Mouse (Mus musculus): ENCODE measurements around the gene Zbtb7b. TPM values are rescaled to one million over a fixed set of nuclear protein-coding genes. Genes with fewer than 3 reads are reported as not detected.

Zbtb7b gene
- polyA plus RNA-seq, 1 experiment from 2014 or later = 0.73 TPM

DNA sequence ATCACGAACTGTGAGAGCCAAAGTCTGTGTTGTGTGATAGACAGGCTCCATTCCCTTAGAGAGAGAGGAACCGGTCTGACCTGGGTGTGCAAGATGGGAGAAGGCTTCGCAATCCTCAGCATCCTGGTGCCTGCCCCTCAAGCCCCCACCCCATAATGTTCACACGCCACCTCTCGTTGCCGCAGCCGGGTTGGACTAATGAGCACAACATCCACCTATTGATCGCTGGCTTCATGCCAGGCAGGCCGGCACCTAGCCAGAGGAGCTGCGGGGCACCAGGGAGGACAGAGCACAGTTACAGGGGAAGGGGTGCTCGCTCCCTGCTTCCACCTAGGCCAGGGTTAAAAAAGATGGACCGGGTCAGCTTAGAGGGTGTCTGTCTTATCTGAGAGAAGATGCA is 62.1 kb downstream of the Zbtb7b start:
- Histone ChIP-seq H3K27me3 (0 out of 2 replicates have a peak, but pooled peaks cover 4% of the 10 kb centered on the region), H3K4me3 (no peak overlapping the region), H3K9me3 (no peaks in the 10 kb centered on the region), H3K36me3 (peaks cover 8% of the 10 kb centered on the region), H3K27ac (peak overlapping the region; percentile 62), H3K4me1 (replicated peaks) (peaks cover 80% of the 10 kb centered on the region), H3K4me2 (no peak overlapping the region; the same call in 1 of the 2 replicates), H3K9ac (peak overlapping the region; percentile 46; the same call in 1 of the 2 replicates)
- WGBS = 30% methylated on average over 12 of the region's 12 CpGs
- ATAC-seq (ENCODE audit: low FRiP score) = 0 out of 2 replicates have a peak, but pooled peaks have one; percentile 11

DNA sequence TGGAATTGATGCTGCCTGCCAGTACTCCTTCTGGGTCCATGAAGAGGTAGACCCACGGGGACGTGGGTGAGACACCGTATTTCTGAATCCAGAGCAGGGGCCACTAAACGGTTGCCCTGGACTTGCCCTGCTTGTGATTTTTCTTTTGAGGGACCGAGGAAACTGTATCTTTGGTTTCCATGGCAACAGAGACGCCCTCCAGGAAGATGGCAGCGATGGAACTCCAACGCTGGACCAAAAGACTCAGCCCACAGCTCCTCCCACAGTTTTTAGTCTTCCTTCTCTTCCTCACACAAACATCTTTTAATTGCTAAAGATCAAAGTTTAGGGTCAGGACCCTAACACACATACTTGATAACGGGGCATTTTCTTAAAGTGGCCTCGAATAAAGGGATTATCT is 62.6 kb downstream of the Zbtb7b start:
- H3K4me1 ChIP-seq (replicated peaks) = peaks cover 80% of the 10 kb centered on the region
- H3K9ac ChIP-seq = peak overlapping the region; percentile 46; the same call in 1 of the 2 replicates
- H3K36me3 ChIP-seq = peaks cover 8% of the 10 kb centered on the region
- H3K27me3 ChIP-seq = 0 out of 2 replicates have a peak, but pooled peaks cover 4% of the 10 kb centered on the region
- ATAC-seq (ENCODE audit: low FRiP score) = no peak
- H3K4me2 ChIP-seq = no peak overlapping the region
- no peak overlapping the region for H3K4me3 ChIP-seq
- no peaks in the 10 kb centered on the region for H3K9me3 ChIP-seq
- H3K27ac ChIP-seq = peak overlapping the region; percentile 62; the same call in 1 of the 2 replicates
- WGBS = 37% methylated on average over 10 of the region's 10 CpGs

DNA sequence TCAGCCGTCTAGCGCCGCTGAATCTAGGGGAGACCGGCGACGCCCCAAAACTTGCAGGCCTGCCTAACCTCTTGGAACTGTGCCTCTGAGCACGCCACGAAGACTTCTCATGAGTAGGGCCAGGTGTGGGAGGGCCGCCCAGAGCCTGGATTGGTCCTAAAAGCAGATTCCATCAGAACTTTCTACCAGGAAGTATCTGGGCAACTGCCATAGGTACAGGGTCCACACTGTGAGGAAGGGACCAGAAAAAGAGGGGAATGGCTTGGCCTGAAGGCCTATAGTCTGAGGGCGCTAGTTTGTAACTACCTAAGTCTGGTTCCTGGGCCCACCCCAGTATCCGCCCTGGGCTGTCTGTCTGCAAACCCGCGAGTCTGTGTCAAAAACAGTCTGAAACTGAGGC is 63.0 kb downstream of the Zbtb7b start:
- Histone ChIP-seq H3K4me3 (no peak overlapping the region), H3K4me1 (replicated peaks) (peaks cover 78% of the 10 kb centered on the region), H3K9ac (no peak overlapping the region), H3K4me2 (no peak overlapping the region), H3K27ac (no peak overlapping the region), H3K36me3 (peaks cover 8% of the 10 kb centered on the region), H3K9me3 (no peaks in the 10 kb centered on the region), H3K27me3 (0 out of 2 replicates have a peak, but pooled peaks cover 4% of the 10 kb centered on the region)
- 69% methylated on average over 13 of the region's 13 CpGs for WGBS
- ATAC-seq (ENCODE audit: low FRiP score) = no peak

DNA sequence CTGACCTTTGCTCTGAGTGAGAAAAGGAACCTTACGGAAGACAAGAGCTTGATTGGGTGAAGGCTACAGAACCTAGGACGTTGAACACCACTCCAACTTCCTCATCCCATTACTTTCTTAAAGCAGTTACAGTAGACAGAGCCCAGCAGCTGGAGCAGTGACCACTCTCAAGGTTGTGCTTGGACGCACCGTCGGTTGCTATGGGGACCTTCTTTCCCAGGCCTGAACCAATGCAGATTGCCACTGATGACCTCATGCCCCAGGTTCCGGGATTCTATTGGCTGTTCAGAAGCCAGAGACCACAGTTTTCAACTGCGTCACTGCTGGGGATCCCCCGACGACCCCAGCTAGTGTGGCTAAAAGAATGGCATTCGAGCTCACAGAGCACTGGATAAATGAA is 63.6 kb downstream of the Zbtb7b start:
- H3K4me3 ChIP-seq = no peak overlapping the region
- 0 out of 2 replicates have a peak overlapping the region, but pooled peaks have one; percentile 30 for H3K27ac ChIP-seq
- no peak for ATAC-seq (ENCODE audit: low FRiP score)
- no peak overlapping the region for H3K9ac ChIP-seq
- H3K36me3 ChIP-seq = peaks cover 8% of the 10 kb centered on the region
- no peaks in the 10 kb centered on the region for H3K9me3 ChIP-seq
- no peak overlapping the region for H3K4me2 ChIP-seq
- 19% methylated on average over 10 of the region's 10 CpGs for WGBS
- H3K4me1 ChIP-seq (replicated peaks) = peaks cover 72% of the 10 kb centered on the region
- 0 out of 2 replicates have a peak, but pooled peaks cover 6% of the 10 kb centered on the region for H3K27me3 ChIP-seq

DNA sequence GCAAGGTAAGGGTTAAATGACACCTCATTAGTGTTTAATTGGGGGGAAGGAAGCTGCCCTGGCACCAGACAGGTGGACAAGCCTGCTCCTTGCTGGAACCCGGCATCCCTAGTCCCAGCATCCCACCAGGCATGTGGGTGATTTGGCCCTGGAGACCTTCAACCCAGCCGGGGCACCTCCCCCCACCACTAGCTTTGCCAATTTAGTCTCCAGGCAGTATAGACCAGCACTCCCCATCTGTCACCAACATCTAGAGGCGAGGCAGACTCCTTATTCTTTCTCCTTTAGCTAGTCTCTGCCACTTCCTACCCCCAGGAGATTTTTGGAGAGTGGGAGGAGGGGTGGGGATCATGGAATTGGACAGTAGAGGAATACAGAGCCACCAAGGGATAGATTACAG is 64.2 kb downstream of the Zbtb7b start:
- H3K27ac ChIP-seq = no peak overlapping the region
- H3K4me3 ChIP-seq = no peak overlapping the region
- H3K9me3 ChIP-seq = no peaks in the 10 kb centered on the region
- peaks cover 66% of the 10 kb centered on the region for H3K4me1 ChIP-seq (replicated peaks)
- no peak for ATAC-seq (ENCODE audit: low FRiP score)
- H3K27me3 ChIP-seq = 0 out of 2 replicates have a peak, but pooled peaks cover 6% of the 10 kb centered on the region
- H3K9ac ChIP-seq = no peak overlapping the region
- 32% methylated on average over 3 of the region's 3 CpGs for WGBS
- no peak overlapping the region for H3K4me2 ChIP-seq
- peaks cover 8% of the 10 kb centered on the region for H3K36me3 ChIP-seq

DNA sequence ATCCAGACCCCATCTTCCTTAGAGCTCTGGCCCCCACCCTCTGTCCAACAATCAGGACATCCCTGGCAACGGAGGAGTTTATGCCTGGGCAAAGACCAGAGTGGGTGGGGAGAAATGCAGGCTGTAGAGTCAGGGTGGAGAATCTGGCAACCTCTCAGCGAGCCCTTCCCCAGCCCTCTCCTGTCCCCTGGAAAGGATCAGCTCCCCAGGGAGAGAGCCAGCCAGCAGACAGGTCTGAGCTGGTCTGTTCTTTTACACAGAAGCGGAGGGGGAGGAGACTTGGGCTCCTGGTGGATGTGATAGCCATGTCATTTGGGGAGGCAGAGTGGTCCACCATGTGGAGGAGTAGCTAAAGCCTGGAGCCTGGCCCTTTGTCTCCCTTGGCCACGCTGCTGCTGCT is 66.0 kb downstream of the Zbtb7b start:
- H3K4me3 ChIP-seq = no peak overlapping the region
- 0 out of 2 replicates have a peak, but pooled peaks cover 14% of the 10 kb centered on the region for H3K27me3 ChIP-seq
- no peak overlapping the region for H3K4me2 ChIP-seq
- no peaks in the 10 kb centered on the region for H3K9me3 ChIP-seq
- H3K9ac ChIP-seq = no peak overlapping the region
- 15% methylated on average over 4 of the region's 4 CpGs for WGBS
- no peak for ATAC-seq (ENCODE audit: low FRiP score)
- H3K36me3 ChIP-seq = peaks cover 1% of the 10 kb centered on the region
- no peak overlapping the region for H3K27ac ChIP-seq
- H3K4me1 ChIP-seq (replicated peaks) = peaks cover 55% of the 10 kb centered on the region

Other genes with a start within 250 kb of the Zbtb7b start
- 33.5 and 35.1 TPM in 2 replicates for gene Hcn3, start 234.6 kb downstream of the Zbtb7b start, polyA plus RNA-seq (2015; fragmentation: Nextera tagmentation; extraction: Ambion mirVana)
- 23.5 and 24.5 TPM in 2 replicates for gene Clk2, start 230.0 kb downstream of the Zbtb7b start, polyA plus RNA-seq (2015; fragmentation: Nextera tagmentation; extraction: Ambion mirVana)
- gene Scamp3, start 217.3 kb downstream of the Zbtb7b start, polyA plus RNA-seq (2015; fragmentation: Nextera tagmentation; extraction: Ambion mirVana) = 127 and 130 TPM in 2 replicates
- gene Fam189b, start 211.6 kb downstream of the Zbtb7b start, polyA plus RNA-seq (2015; fragmentation: Nextera tagmentation; extraction: Ambion mirVana) = 29.9 and 30.0 TPM in 2 replicates
- 47.9 TPM in 2 replicates for gene Gba, start 191.8 kb downstream of the Zbtb7b start, polyA plus RNA-seq (2015; fragmentation: Nextera tagmentation; extraction: Ambion mirVana)
- 53.5 and 60.7 TPM in 2 replicates for gene Thbs3, start 179.6 kb downstream of the Zbtb7b start, polyA plus RNA-seq (2015; fragmentation: Nextera tagmentation; extraction: Ambion mirVana)
- 161 and 166 TPM in 2 replicates for gene Mtx1, start 167.7 kb downstream of the Zbtb7b start, polyA plus RNA-seq (2015; fragmentation: Nextera tagmentation; extraction: Ambion mirVana)
- gene Muc1, start 165.7 kb downstream of the Zbtb7b start, polyA plus RNA-seq (2015; fragmentation: Nextera tagmentation; extraction: Ambion mirVana) = 1.3 and 2.8 TPM in 2 replicates
- 205 and 209 TPM in 2 replicates for gene Krtcap2, start 148.8 kb downstream of the Zbtb7b start, polyA plus RNA-seq (2015; fragmentation: Nextera tagmentation; extraction: Ambion mirVana)
- 64.3 and 68.1 TPM in 2 replicates for gene Trim46, start 148.5 kb downstream of the Zbtb7b start, polyA plus RNA-seq (2015; fragmentation: Nextera tagmentation; extraction: Ambion mirVana)
- 74.4 and 76.2 TPM in 2 replicates for gene Dpm3, start 135.4 kb downstream of the Zbtb7b start, polyA plus RNA-seq (2015; fragmentation: Nextera tagmentation; extraction: Ambion mirVana)
- 34.6 and 38.0 TPM in 2 replicates for gene Slc50a1, start 124.2 kb downstream of the Zbtb7b start, polyA plus RNA-seq (2015; fragmentation: Nextera tagmentation; extraction: Ambion mirVana)
- 12.1 and 12.4 TPM in 2 replicates for gene Efna1, start 113.6 kb downstream of the Zbtb7b start, polyA plus RNA-seq (2015; fragmentation: Nextera tagmentation; extraction: Ambion mirVana)
- 46.8 and 49.7 TPM in 2 replicates for gene Efna3, start 71.8 kb downstream of the Zbtb7b start, polyA plus RNA-seq (2015; fragmentation: Nextera tagmentation; extraction: Ambion mirVana)
- gene Efna4, start 56.7 kb downstream of the Zbtb7b start, polyA plus RNA-seq (2015; fragmentation: Nextera tagmentation; extraction: Ambion mirVana) = 8.6 and 9.8 TPM in 2 replicates
- 41.5 and 47.0 TPM in 2 replicates for gene Adam15, start 44.8 kb downstream of the Zbtb7b start, polyA plus RNA-seq (2015; fragmentation: Nextera tagmentation; extraction: Ambion mirVana)
- 0.14 and 0.17 TPM in 2 replicates for gene Dcst2, start 32.8 kb downstream of the Zbtb7b start, polyA plus RNA-seq (2015; fragmentation: Nextera tagmentation; extraction: Ambion mirVana)
- 1.1 and 1.3 TPM in 2 replicates for gene Dcst1, start 29.5 kb downstream of the Zbtb7b start, polyA plus RNA-seq (2015; fragmentation: Nextera tagmentation; extraction: Ambion mirVana)
- 1.1 and 1.4 TPM in 2 replicates for gene Lenep, start 8.0 kb upstream of the Zbtb7b start, polyA plus RNA-seq (2015; fragmentation: Nextera tagmentation; extraction: Ambion mirVana)
- gene Flad1, start 17.1 kb upstream of the Zbtb7b start, polyA plus RNA-seq (2015; fragmentation: Nextera tagmentation; extraction: Ambion mirVana) = 38.5 and 39.3 TPM in 2 replicates
- gene Cks1b, start 23.6 kb upstream of the Zbtb7b start, polyA plus RNA-seq (2015; fragmentation: Nextera tagmentation; extraction: Ambion mirVana) = 116 and 121 TPM in 2 replicates
- 24.3 and 24.4 TPM in 2 replicates for gene Shc1, start 23.7 kb upstream of the Zbtb7b start, polyA plus RNA-seq (2015; fragmentation: Nextera tagmentation; extraction: Ambion mirVana)
- 38.7 and 42.0 TPM in 2 replicates for gene Pygo2, start 35.4 kb upstream of the Zbtb7b start, polyA plus RNA-seq (2015; fragmentation: Nextera tagmentation; extraction: Ambion mirVana)
- 19.4 and 20.4 TPM in 2 replicates for gene Pbxip1, start 41.9 kb upstream of the Zbtb7b start, polyA plus RNA-seq (2015; fragmentation: Nextera tagmentation; extraction: Ambion mirVana)
- gene Pmvk, start 59.8 kb upstream of the Zbtb7b start, polyA plus RNA-seq (2015; fragmentation: Nextera tagmentation; extraction: Ambion mirVana) = 101 and 105 TPM in 2 replicates
- gene Kcnn3, start 125.4 kb upstream of the Zbtb7b start, polyA plus RNA-seq (2015; fragmentation: Nextera tagmentation; extraction: Ambion mirVana) = 5.1 and 6.6 TPM in 2 replicates